Mouse (Mus musculus): ENCODE measurements at regions not wholly inside any gene's neighbourhood (a gene's known extent, or its start where the extent isn't known, plus 50 kb on each side); places are given as distances from the start of the nearest gene placed in this dataset.

- DNase-seq (ENCODE audit: low spot score in 2 of 2), result no peak
These were observed 89.1 kb upstream of the 4930412O13Rik start for GRCm38 (mm10) chr2:9791970-9792369.

GRCm38 (mm10) chr2:9792381-9792780 is 88.7 kb upstream of the 4930412O13Rik start:
- no peak for DNase-seq (ENCODE audit: low spot score in 2 of 2)

- DNase-seq (ENCODE audit: low spot score in 2 of 2), result no peak
These were observed 85.7 kb upstream of the 4930412O13Rik start for GRCm38 (mm10) chr2:9795401-9795800.

GRCm38 (mm10) chr2:9801484-9801883 is 79.6 kb upstream of the 4930412O13Rik start:
- DNase-seq (ENCODE audit: low spot score in 2 of 2), result no peak

- DNase-seq (ENCODE audit: low spot score in 2 of 2), result peak; percentile 3 to 10
These were observed 76.7 kb upstream of the 4930412O13Rik start for GRCm38 (mm10) chr2:9804306-9804705.

- no peak for DNase-seq (ENCODE audit: low spot score in 2 of 2)
These were observed 75.5 kb upstream of the 4930412O13Rik start for GRCm38 (mm10) chr2:9805590-9805989.

Data from frontal cortex, postnatal 36 days (tissue).